Mouse (Mus musculus) ES-Bruce4 (cell line): ENCODE measurements at regions not wholly inside any gene's neighbourhood (a gene's known extent, or its start where the extent isn't known, plus 50 kb on each side); places are given as distances from the start of the nearest gene placed in this dataset.

Source experiments
- H3K27ac ChIP-seq: 2 replicates; pipeline ENCODE4 v1.5.1; 2012; ENCODE audit warnings: low read length, inconsistent platforms; ENCODE audit not compliant: insufficient read depth
- H3K27me3 ChIP-seq: 2 replicates; pipeline ENCODE4 v1.6.1; 2012; ENCODE audit warnings: mild to moderate bottlenecking, low read length, inconsistent platforms; ENCODE audit not compliant: control insufficient read depth, poor library complexity, insufficient read depth, severe bottlenecking
- H3K36me3 ChIP-seq: 2 replicates; pipeline ENCODE4 v1.6.1; 2012; ENCODE audit warnings: inconsistent platforms, mild to moderate bottlenecking, low read length, moderate library complexity; ENCODE audit not compliant: control insufficient read depth, poor library complexity, insufficient read depth, severe bottlenecking
- H3K4me1 ChIP-seq: one replicate; pipeline ENCODE4 v1.8.1; 2011; ENCODE audit warnings: low read length; ENCODE audit not compliant: control insufficient read depth, insufficient read depth
- H3K4me3 ChIP-seq: 2 replicates; pipeline ENCODE4 v1.5.1; 2011; ENCODE audit warnings: low read depth, mild to moderate bottlenecking, low read length
- H3K9ac ChIP-seq: 2 replicates; pipeline ENCODE4 v1.6.1; 2012; ENCODE audit warnings: low read depth, mild to moderate bottlenecking, inconsistent platforms; ENCODE audit not compliant: poor library complexity, severe bottlenecking
- H3K9me3 ChIP-seq: replicated peaks from 2 replicates; pipeline ENCODE4 v1.6.1; 2012; ENCODE audit warnings: mild to moderate bottlenecking, low read length, inconsistent platforms; ENCODE audit not compliant: control insufficient read depth, poor library complexity, insufficient read depth, severe bottlenecking
- CTCF ChIP-seq: IDR thresholded peaks from one replicate; pipeline ENCODE4 v1.8.1; 2011; ENCODE audit warnings: low read depth, low read length
- EP300 ChIP-seq: IDR thresholded peaks from 2 replicates; pipeline ENCODE4 v1.6.1; 2011; ENCODE audit warnings: low read depth, low read length; ENCODE audit not compliant: insufficient read depth
- POLR2A ChIP-seq: IDR thresholded peaks from one replicate; pipeline ENCODE4 v1.8.1; 2011; ENCODE audit warnings: low read length; ENCODE audit not compliant: insufficient read depth

DNA sequence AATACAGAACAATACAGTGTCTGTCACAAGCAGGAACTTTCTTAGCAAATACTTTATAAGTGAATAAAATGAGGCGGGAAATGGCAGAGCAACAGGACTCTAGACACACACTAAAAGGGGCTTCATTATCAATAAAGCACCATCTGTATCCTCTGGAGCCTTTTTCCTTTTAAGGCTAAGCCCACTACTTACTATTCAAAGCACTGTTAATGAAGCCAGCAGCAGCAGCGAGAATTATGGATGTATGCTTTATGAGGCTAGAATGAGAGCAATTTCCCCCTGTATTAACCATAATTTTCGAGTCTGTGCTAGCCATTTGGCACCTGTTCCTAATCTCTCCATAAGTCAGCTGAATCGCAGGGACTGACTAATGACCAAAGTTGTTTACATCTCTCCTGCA, 169.1 kb upstream of the Cenpq start:
- TF ChIP-seq EP300, result no peak
- no peak for TF ChIP-seq POLR2A
- no peak for TF ChIP-seq CTCF
- Histone ChIP-seq H3K27me3 (no peaks in the 10 kb centered on the region), H3K9me3 (no peaks in the 10 kb centered on the region), H3K9ac (no peak overlapping the region), H3K4me3 (no peak overlapping the region), H3K27ac (no peak overlapping the region), H3K36me3 (no peaks in the 10 kb centered on the region), H3K4me1 (no peaks in the 10 kb centered on the region)

DNA sequence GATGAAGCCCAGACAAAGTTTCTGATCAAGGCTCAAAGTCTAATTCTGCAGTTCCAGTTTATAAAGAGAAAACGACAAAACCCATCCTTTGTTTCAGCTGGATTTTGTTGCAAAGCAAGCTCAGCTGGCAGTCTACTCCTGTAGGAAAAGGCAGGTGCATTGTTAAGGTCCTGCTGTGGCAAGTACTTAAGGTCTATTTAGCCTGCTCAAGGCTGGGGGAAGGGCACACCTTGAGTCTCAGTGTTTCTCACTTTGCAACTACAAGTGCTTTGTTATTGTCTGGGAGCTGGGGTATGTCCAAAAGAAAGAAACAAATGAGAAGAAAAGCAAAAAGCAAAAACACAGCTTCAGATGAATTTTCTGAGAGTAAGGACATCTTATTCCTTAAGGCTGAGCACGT, 136.0 kb upstream of the Cenpq start:
- Histone ChIP-seq H3K9ac (no peak overlapping the region), H3K27ac (peak overlapping the region; percentile 91), H3K36me3 (no peaks in the 10 kb centered on the region), H3K9me3 (peaks cover 8% of the 10 kb centered on the region), H3K4me3 (no peak overlapping the region), H3K4me1 (peaks cover 2% of the 10 kb centered on the region), H3K27me3 (no peaks in the 10 kb centered on the region)
- TF ChIP-seq POLR2A (no peak), EP300 (peak; percentile 67; the same call in 1 of the 2 replicates), CTCF (no peak)
